Mouse (Mus musculus) heart, adult 2 months (tissue): ENCODE measurements around the gene Cbx2.

ENCODE experiments used
- CTCF ChIP-seq: fragments of 200-600 bp; IDR thresholded peaks from 2 replicates; pipeline ENCODE4 v1.8.1; 2022; ENCODE audit warnings: antibody characterized with exemption, mild to moderate bottlenecking, moderate library complexity
- POLR2A ChIP-seq: fragments of 200-500 bp; IDR thresholded peaks from 2 replicates; pipeline ENCODE4 v1.6.1; 2011; ENCODE audit warnings: mild to moderate bottlenecking, low read depth, low read length, control low read depth; ENCODE audit not compliant: insufficient read depth

DNA sequence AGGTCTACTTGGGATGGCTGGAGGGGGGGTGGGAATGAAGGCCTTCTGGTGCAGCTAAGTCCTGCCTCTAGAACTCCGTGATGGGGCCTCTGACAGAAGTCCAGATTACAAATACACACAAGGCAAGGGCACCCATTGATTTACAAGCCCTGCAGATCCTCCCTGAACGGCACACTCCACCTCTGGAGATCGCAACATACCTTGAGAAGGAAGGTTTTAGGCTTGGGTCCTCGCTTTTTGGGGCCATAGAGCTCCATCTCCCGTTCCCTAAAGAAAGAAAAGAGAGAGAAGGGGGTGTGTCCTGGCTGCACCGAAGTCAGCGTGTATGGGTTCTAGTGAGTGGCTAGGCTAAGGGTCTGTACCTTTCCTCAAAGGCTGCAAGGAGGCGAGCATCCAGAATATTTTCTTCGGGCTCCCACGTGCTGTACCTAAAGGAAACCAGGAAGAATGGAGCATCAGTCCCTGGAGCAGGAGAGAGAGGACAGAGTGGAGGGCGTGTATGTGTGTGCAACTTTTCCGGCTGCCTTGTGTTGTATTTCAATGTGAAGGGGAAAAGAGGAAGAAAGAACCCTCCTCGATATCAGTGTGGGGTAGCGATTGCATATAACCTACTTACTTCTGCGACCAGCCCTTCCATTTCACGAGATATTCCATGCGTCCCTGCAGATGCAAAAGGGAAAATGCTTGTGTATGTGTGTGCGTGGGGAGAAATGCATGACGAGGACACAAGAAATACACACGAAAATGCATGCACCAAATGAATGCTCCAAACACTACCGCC is 17.2 kb downstream of the Cbx2 start:
- TF ChIP-seq CTCF (no peak), POLR2A (no peak)
